Mouse (Mus musculus) retina, adult 2 months (tissue): Measurements from ENCODE around the gene Ten1.

Source experiments
- DNase-seq: peaks from one replicate; pipeline ENCODE4 v3.0.0-alpha.2; 2012; ENCODE audit warnings: low read depth, low spot score

The Ten1 gene

GRCm38 (mm10) chr11:116196866-116197583, 1.6 kb upstream of the Ten1 start:
- no peak for DNase-seq

GRCm38 (mm10) chr11:116197584-116197906, 1.1 kb upstream of the Ten1 start:
- no peak for DNase-seq

DNA sequence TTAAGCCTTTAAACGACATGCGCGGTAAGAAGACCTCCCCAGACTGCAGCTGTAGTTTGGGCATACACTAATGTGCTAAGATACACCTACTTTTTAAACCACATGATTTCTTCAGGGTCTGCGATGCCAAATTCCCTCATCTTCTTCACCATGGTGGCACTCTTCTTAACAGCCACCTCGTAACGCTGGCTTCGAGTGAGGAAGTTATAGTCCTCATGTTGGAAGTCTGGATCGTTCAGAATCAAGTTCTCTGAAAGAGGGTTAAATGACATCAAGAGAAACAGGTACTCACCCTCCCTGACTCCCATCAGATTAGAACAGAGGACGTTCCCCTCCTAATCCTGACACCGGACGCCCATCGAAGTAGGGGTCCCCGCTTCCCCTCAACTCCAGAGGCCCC, 523 bp upstream of the Ten1 start:
- no peak for DNase-seq

GRCm38 (mm10) chr11:116201151-116201550, 2.5 kb downstream of the Ten1 start:
- DNase-seq = no peak

- DNase-seq = no peak
These were observed 4.5 kb downstream of the Ten1 start for GRCm38 (mm10) chr11:116203150-116203549.

DNA sequence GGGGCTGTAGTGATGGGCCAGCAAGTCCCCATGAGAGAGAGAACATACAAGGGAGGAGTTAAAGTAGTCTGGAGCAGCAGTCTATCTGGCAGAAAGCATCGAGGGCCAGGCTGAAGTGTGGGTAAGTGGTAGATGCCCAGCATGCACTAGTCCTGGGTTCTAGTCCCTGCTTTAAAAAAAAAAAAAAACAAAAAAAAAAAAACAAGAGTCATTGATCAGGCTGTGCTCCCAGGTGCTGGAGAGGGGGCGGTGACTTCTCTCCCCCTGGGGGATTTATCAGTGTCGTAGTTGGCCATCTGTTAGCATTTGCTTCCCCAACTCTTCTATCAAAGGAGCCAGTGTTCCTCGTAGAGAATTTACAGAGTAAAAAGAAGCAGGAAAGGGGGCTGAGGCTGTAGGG, 8.0 kb downstream of the Ten1 start:
- DNase-seq = no peak

DNA sequence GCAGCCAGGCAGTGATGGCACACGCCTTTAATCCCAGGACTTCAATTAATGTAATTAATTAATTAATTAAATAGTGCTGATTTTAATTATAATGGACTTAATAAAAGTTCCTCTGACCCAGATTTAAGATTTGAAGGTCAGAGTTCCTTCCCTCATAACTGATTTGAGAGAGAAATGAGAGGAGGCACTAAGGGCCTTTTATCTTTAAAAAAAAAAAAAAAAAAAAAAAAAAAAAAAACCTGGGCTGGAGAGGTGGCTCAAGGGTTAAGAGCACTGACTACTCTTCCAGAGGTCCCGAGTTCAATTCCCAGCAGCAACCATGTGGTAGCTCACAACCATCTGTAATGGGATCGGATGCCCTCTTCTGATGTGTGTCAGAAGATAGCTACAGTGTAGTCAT, 10.0 kb downstream of the Ten1 start:
- DNase-seq = no peak

- DNase-seq = no peak
These were observed 10.6 kb downstream of the Ten1 start for GRCm38 (mm10) chr11:116209257-116209656.

GRCm38 (mm10) chr11:116210696-116211095, 12.0 kb downstream of the Ten1 start:
- no peak for DNase-seq

- no peak for DNase-seq
These were observed 14.2 kb downstream of the Ten1 start for GRCm38 (mm10) chr11:116212847-116213246.

DNA sequence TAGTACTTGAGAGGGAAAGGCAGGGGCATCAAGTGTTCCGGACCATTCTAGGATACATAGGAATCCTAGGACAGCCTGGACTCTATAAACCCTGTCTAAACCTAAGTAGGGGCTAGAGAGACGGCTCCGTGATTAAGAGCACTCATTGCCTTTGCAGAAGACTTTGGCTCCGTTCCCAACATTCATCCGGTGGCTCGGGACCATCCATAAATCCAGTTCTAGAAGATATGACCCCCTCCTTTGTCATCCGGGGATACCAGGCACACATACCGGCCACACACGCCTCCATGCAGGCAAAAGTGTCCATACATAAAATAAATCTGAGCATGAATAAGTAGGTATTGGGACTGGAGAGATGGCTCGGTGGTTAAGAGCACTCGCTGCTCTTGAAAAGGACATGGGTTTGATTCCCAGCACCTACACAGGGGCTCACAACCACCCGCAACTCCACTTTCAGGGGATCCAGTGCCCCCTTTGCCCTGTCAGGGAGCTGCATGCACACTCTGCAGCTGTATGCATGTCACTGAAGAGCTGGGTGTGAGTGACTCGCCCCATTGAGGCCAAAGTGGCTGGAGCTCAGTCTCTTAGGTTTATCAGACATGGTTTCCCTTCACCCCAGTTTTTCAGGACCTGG, 15.3 kb downstream of the Ten1 start:
- no peak for DNase-seq

DNA sequence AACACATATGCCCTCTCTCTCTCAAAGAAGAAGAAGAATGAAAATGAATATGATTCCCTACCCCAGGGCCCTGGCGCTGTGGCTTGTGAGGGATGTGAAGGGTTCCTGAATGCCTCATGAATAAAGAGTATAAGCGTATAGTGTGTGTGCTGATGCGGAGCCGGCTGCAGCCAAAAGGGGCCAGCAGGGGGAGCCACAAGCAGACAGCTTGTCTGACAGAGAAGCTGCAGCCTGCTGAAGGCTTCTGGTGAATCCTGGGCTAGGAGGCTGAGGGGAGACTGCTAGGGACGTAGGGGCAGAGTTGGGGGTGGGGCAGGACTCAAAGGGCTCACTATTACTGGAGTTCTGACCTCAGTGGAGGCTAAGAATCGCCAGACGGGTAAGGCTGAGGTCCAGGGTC, 16.5 kb downstream of the Ten1 start:
- no peak for DNase-seq

DNA sequence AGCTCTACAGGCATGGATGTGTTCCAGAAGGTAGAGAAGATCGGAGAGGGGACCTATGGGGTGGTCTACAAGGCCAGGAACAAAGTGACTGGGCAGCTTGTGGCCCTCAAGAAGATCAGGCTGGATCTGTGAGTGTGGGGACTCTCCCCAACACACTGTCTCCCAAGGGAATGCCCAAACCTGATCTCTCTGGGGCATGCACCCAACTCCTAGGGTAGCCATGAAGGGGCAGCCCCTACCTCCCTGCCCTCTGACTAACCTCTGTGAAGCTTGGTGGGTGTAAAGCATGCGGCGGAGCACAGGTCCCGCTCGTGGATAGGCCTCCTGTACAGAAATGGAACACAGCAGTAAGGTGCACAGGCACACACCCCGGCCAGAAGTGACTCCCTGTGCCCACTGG, 17.3 kb downstream of the Ten1 start:
- no peak for DNase-seq

DNA sequence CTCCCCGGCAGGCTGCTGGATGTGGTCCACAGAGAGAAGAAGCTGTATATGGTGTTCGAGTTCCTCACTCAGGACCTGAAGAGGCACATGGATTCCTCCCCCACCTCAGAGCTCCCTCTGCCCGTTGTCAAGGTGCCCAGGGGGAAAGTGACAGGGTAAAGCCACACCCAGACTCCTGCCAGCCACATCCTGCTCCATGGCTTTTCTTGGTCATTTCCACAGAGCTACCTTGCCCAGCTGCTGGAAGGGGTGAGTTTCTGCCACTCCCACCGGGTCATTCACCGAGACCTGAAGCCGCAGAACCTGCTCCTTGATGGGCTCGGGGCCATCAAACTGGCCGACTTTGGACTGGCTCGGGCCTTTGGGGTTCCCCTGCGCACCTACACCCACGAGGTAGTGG, 17.9 kb downstream of the Ten1 start:
- DNase-seq = no peak

DNA sequence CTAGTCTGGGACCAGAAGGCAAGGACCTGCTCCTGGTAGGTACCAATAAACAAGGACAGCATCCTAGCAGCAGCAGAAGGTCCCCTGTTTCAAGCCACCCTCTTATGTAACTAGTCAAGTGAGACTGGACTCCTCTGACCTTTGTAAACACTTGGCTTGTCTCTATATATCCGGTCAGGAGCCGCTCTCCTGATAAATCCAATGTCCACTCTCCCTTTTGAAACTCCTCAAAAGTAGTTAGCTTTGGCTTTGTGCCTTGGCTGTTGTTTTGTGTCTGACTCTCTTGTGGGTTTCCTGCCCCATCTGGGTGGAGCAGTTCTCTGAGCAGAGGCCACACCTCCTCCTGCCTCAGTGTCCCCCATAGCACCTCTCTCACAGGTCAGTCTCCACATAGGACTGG, 19.6 kb downstream of the Ten1 start:
- no peak for DNase-seq

GRCm38 (mm10) chr11:116218737-116219400, 20.2 kb downstream of the Ten1 start:
- peak; percentile 20 for DNase-seq

DNA sequence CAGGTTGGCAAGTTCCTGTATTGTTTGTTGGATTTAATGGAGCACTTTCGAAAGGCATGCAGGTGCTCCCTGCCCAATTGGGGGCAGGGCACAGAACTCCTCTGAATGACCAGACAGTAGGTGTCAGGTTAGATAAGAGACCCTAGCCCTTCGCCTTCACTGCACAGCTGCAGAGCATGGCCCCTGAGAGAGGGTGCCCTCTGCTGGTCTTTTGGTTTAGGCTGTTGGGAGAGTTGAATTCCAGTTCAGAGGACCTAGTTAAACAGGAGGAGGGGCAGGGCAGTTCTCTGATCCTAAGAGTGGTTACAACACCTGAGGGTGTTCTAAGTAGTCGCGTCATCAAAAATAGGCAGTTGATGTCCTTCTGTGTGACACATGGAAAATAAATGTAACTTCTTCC, 21.2 kb downstream of the Ten1 start:
- DNase-seq = peak; percentile 13

DNA sequence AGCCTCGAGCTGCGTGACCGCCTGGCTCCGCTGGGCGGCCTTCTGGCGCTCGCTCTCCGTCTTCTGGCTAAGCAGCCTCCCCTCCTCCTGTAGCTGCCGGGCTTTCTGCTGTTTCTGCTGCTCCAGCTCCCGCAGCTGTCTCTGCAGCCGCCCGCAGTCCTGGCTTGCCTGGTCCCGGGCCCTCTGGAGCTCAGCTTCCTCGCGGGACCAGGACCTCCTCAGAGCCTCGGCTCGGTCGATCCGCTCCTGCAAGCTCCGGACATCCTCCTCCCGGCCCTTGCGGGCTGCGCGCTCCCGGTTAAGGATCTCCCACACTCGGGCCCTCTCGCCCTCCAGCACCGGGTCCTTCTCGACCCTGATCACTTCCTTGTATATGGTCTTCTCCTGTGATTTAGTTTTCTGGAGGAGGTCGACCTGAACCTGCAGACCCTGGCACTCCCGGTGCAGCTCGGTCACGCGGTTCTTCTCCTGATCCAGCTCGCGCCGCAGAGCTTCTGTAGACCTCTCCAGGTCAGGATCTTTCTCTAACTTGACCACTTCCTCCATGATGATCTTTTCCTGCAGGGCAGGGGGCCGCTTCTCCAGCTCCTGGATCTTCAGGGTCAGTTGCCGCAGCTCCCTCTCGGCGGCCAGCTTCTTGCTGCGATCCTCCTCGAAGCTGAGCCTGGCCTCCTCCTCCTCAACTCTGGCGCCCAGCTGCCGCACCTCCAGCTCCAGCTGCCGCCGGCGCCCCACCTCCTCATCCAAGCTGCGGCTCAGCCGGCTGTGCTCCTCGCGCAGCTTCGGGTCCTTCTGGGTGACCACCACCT, 23.5 kb downstream of the Ten1 start:
- DNase-seq = no peak

DNA sequence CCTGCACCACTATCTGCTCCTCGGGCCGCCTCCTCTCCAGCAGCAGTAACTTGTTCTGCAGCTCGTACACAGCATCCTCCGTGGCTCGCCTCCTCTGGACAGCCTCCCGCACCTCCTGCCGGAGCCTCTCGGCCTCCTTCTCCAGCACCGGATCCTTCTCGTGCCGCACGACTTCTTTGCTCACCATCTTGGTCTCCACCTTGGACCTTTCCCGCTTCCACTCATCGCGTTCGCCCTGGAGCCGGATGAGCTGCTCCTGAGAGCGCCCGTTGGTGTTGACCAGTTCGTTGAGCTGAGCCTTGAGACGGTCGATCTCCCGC, 24.0 kb downstream of the Ten1 start:
- DNase-seq = no peak

DNA sequence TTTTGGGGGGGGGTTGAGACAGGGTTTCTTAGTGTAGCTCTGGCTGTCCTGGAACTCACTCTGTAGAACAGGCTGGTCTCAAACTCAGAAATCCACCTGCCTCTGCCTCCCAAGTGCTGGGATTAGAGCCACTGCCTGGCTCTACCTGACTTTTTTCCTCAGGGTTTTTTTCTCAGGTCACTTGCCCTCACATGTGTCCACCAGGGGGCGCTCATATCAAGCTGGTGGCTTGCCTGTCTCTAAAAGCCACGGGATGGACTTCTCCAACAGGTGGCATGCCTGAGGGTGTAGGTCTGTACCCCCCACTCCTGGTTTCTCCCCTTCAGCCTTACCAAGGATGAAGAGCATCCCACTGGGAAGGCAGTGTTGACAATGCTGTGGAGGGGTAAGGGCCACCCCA, 27.8 kb downstream of the Ten1 start:
- peak; percentile 49 for DNase-seq

DNA sequence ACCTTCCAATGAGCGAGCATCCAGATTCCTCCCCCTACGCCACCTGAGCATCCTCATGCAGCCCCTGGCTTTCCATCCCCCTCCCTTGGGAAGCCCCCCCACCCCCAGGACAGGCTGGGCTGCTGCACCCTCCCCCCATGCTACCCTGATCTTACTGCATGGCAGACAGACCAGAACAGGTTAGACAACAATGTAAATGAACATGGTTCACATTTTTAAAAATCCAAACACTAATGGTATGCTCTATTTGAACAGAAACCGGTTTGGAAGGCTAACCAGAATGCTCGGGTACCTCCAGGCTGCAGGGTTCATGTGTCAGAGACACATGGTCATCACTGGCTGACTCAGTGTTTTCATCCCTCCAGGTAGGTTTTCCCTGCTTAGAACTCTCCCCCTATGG, 30.0 kb downstream of the Ten1 start:
- DNase-seq = no peak

DNA sequence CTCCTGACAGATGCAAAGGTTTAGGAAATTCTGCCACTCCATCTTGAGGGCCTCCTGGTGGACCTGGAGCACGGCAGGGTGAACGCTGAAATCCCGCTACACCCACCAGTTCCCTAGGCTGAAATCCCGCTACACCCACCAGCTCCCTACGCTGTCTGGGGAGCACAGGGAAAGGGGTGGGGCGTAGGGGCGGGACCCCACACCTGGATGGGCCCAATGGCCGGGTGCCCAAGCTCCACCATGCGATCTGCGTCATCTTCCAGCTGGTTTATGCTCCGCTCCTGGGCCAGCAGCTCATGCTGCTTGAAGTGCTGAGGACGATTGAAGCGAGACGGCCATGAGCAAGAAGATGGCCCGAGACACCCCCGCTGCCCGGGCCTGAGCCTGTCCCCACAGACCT, 33.8 kb downstream of the Ten1 start:
- no peak for DNase-seq

DNA sequence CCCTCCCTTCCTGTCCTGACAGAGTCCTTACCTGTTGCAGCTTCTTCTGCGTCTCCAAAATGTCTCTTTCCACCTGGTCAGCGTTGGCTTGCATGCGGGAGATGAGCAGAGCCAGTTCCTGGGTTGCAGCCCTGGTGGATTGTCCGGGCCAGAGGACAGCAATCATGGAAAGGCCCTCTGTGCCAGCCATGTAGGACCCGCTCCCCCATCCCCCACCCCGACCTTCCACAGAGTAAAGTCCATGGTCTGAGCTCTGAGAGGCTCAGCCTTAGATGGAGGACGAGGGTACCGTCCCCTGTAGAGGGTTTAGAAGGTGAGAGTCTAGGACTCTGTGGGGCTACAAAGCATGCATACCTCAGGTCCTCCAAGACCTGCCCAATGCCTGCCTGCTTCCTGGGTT, 36.2 kb downstream of the Ten1 start:
- DNase-seq = no peak
